Mouse (Mus musculus) liver, embryonic 14.5 days (tissue): Measurements from ENCODE around the gene C130032M10Rik. TPM values are rescaled to one million over a fixed set of nuclear protein-coding genes. Genes with fewer than 3 reads are reported as not detected.
A peak's percentile ranks its signal among the peaks of the same experiment; 100 is the strongest.

Source experiments
- ATAC-seq: fragments of 200-750 bp; cut with Nextera tagmentation; 2 replicates; pipeline ENCODE4 v1.8.0; 2017; ENCODE audit warnings: moderate number of reproducible peaks, mild to moderate bottlenecking, moderate library complexity; ENCODE audit not compliant: insufficient read depth
- DNase-seq, 3 experiments: peaks; one replicate each; pipeline ENCODE4 v3.0.0-alpha.2; 2012 to 2013; ENCODE audit warnings: low read depth in 3 of 3, low spot score in 3 of 3
- H3K27ac ChIP-seq: fragments of 300-500 bp; sonication (generic); 2 replicates; pipeline ENCODE4 v1.5.1; 2014; ENCODE audit warnings: moderate library complexity, mild to moderate bottlenecking, control low read depth, inconsistent platforms
- H3K27me3 ChIP-seq: fragments of 300-500 bp; sonication (generic); 2 replicates; pipeline ENCODE4 v1.6.1; 2014; ENCODE audit warnings: mild to moderate bottlenecking, low read length, moderate library complexity; ENCODE audit not compliant: control insufficient read depth, insufficient read depth
- H3K36me3 ChIP-seq: fragments of 300-500 bp; sonication (generic); replicated peaks from 2 replicates; pipeline ENCODE4 v1.6.1; 2014; ENCODE audit warnings: low read depth; ENCODE audit not compliant: control insufficient read depth, insufficient read depth
- H3K4me1 ChIP-seq, 2 experiments: fragments of 200-500 bp in 1 of 2; fragments of 300-500 bp in 1 of 2; sonication (generic) in 1 of 2; replicated peaks; 2 replicates each; pipeline ENCODE4 v1.6.1; 2012 to 2014; ENCODE audit warnings: antibody characterized with exemption in 1 of 2, inconsistent platforms in 1 of 2, low read length in 1 of 2; ENCODE audit not compliant: control insufficient read depth in 2 of 2, insufficient read depth in 2 of 2
- H3K4me2 ChIP-seq: fragments of 300-500 bp; sonication (generic); 2 replicates; pipeline ENCODE4 v1.6.1; 2014; ENCODE audit warnings: low read depth, mild to moderate bottlenecking, control low read depth, moderate library complexity
- H3K4me3 ChIP-seq, 2 experiments: fragments of 200-500 bp in 1 of 2; fragments of 300-500 bp in 1 of 2; sonication (generic) in 1 of 2; 2 replicates each; pipeline ENCODE4 v1.5.1; 2012 to 2014; ENCODE audit warnings: low read depth in 2 of 2, low read length in 2 of 2, mild to moderate bottlenecking in 2 of 2, control low read depth in 1 of 2, inconsistent platforms in 1 of 2, moderate library complexity in 1 of 2; ENCODE audit not compliant: insufficient read depth in 1 of 2
- H3K9ac ChIP-seq: fragments of 300-500 bp; sonication (generic); replicated peaks from 2 replicates; pipeline ENCODE4 v1.6.1; 2014; ENCODE audit warnings: mild to moderate bottlenecking, control low read depth, moderate library complexity
- H3K9me3 ChIP-seq: fragments of 300-500 bp; sonication (generic); 2 replicates; pipeline ENCODE4 v1.6.1; 2016; ENCODE audit warnings: low read length, mixed read lengths; ENCODE audit not compliant: control insufficient read depth
- CTCF ChIP-seq: IDR thresholded peaks from 2 replicates; pipeline ENCODE4 v1.5.1; 2016; ENCODE audit warnings: antibody characterized with exemption, low read depth, control low read depth
- EP300 ChIP-seq: IDR thresholded peaks from 2 replicates; pipeline ENCODE4 v1.6.1; 2016; ENCODE audit warnings: antibody characterized with exemption, low read depth
- WGBS: fragments of 180-500 bp; shearing (Covaris S2); extraction: QIAGEN DNeasy Blood & Tissue Kit; methylation state at CpG from one replicate; pipeline ENCODE4 v1.1.7; 2014; ENCODE audit not compliant: insufficient replicate concordance; 5-methylcytosine and 5-hydroxymethylcytosine counted together
- polyA plus RNA-seq, 2 experiments: library from polyadenylated mRNA; depleted of rRNA in 1 of 2; stranded (reverse) in 1 of 2; unstranded in 1 of 2; fragments of >200 nt; fragmentation: Nextera tagmentation in 1 of 2; extraction: Ambion mirVana in 1 of 2; gene quantifications; 2 replicates each; pipeline versions ENCODE4 v1.2.1 to v1.2.3; 2012 to 2014

The C130032M10Rik gene
- not detected in 2 replicates for polyA plus RNA-seq (2012; rRNA removed)
- polyA plus RNA-seq (2014; fragmentation: Nextera tagmentation; extraction: Ambion mirVana), result not detected in 2 replicates

DNA sequence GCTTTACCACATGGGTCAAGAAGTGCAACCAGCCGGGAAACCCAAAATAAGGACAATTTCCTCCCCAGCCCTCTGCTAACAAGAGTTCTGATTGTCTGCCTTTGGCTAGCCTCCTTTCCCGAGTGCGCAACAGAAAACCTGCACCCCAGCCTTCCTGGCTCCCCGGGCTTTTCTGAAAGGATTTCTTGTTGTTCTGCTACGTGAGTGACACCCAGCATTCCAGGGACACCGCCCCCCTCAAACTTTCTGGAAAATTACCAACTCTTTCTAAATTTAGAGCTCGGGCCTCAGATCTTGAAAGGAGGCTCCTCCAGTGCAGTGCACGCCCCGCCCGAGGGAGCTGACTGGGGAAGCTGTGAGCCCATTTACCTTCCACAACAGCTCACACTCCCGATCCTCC lies at the start of gene C130032M10Rik:
Gene C130032M10Rik (plus strand): TSS at position 334 of the 400 bp plus-strand sequence.
- no peak within 1 kb of the TSS for H3K4me3 ChIP-seq
- H3K36me3 ChIP-seq, result peaks cover 3% of the 10 kb centered on the region; the same call in 1 of the 2 replicates
- WGBS, result 60% methylated on average over 11 of the region's 11 CpGs
- no peak for DNase-seq
- no peaks in the 10 kb centered on the region for H3K27me3 ChIP-seq
- ATAC-seq, result no peak
- H3K9ac ChIP-seq, result no peak within 1 kb of the TSS
- H3K4me1 ChIP-seq, result no peaks in the 10 kb centered on the region
- H3K4me2 ChIP-seq, result no peak within 1 kb of the TSS
- no peak within 1 kb of the TSS for H3K27ac ChIP-seq
- TF ChIP-seq EP300, result no peak
- peaks cover 2% of the 10 kb centered on the region; the same call in 1 of the 2 replicates for H3K9me3 ChIP-seq

DNA sequence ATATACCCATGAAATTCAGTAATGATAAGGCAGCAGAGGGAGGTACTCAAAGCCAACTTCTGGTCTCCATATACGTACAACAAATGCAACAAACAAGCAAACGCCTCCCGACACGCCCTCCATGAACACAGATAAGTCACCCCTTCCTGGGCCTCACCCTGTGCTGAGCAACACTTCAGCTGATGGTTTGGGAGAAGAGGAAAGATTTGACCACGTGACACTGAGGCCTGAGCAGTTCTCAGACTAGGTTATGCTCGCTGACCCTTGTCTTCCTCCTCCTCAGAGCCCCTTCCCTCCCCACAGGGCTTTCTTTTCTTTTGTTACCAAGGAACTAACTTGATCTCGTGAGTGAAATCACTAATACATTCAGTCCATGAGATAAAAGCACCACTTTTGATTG lies 48.6 kb upstream of the C130032M10Rik start:
- no peaks in the 10 kb centered on the region for H3K27me3 ChIP-seq
- H3K4me1 ChIP-seq, result peaks cover 12 to 24% of the 10 kb centered on the region in 2 experiments
- no peaks in the 10 kb centered on the region for H3K9me3 ChIP-seq
- H3K36me3 ChIP-seq, result no peaks in the 10 kb centered on the region
- WGBS, result 29% methylated on average over 7 of the region's 7 CpGs
- DNase-seq (peak in 1 of 3 experiments; percentile 41), ATAC-seq (peak; percentile 78)
- H3K4me3 ChIP-seq, result no peak overlapping the region
- no peak overlapping the region for H3K27ac ChIP-seq
- TF ChIP-seq EP300 (no peak), CTCF (no peak)
- no peak overlapping the region for H3K9ac ChIP-seq
- peak overlapping the region; percentile 3; the same call in 1 of the 2 replicates for H3K4me2 ChIP-seq

DNA sequence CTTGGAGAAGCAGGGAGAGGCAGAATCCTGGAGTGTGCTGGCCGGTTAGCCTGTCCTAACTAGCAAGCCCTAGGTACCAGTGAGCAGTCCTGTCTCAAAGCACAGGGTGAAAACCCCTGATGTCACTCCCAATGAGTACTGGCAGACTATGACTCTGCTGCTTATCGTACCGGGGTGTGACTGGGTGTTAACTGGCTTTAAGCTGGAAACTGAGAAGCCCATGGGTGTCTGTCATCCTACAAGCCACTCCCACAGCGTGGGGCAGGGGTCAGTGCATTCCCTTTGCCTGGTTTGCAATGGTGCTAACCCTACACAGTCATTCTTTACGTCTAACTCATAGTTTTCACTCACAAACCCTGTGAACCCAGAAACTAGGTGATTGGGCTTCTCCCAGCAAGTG lies 47.3 kb upstream of the C130032M10Rik start:
- ATAC-seq (peak; percentile 68), DNase-seq (peak in 2 of 3 experiments; percentile 17 to 23)
- Histone ChIP-seq H3K27me3 (no peaks in the 10 kb centered on the region), H3K4me3 (no peak overlapping the region), H3K27ac (no peak overlapping the region), H3K36me3 (no peaks in the 10 kb centered on the region), H3K4me2 (no peak overlapping the region), H3K9me3 (no peaks in the 10 kb centered on the region), H3K9ac (no peak overlapping the region), H3K4me1 (peaks cover 12 to 24% of the 10 kb centered on the region in 2 experiments)
- WGBS, result 53% methylated on average over 5 of the region's 5 CpGs
- no peak for TF ChIP-seq CTCF
- TF ChIP-seq EP300, result no peak

DNA sequence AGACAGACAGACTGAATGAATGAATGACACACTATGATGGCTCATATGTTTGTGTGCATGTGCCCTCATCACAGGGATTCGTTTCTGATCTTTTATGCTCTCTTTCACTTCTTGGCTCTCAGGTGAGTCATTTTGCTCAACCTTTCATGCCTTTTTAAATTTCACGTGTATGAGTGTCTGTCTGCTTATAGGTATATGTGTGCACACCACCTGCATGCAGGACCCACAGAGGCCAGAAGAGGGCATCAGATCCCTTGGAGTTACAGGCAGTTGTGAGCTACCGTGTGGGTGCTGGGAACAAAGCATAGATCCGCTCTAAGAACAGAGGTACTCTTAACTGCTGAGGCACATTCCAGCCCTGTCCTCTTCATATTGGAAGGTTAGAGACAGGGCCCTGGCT lies 46.8 kb upstream of the C130032M10Rik start:
- Histone ChIP-seq H3K4me1 (peaks cover 12 to 24% of the 10 kb centered on the region in 2 experiments), H3K27ac (no peak overlapping the region), H3K4me3 (no peak overlapping the region), H3K9ac (no peak overlapping the region), H3K4me2 (no peak overlapping the region), H3K27me3 (no peaks in the 10 kb centered on the region), H3K36me3 (no peaks in the 10 kb centered on the region), H3K9me3 (no peaks in the 10 kb centered on the region)
- 82% methylated on average over 4 of the region's 4 CpGs for WGBS
- TF ChIP-seq CTCF (peak; percentile 44), EP300 (no peak)
- ATAC-seq (no peak), DNase-seq (no peak)

DNA sequence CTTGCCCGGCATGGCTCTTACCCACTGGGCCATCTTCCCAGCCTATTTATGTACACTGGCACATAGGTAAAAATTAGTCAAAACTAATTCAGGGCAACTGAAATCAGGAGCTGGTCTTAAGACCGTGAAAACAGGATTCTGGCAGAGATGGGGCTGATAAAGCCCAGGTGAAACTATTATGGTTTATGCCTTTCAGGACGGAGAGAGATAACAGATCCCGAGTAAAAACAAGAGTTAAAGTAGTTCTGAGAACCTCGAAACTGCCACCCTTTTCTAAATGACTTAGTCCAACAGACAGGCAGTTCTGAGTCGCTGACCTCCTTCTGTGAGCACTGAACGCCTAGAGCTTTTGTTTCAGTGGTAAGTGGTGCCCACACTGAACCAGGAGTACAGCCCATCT lies 43.6 kb upstream of the C130032M10Rik start:
- no peak for TF ChIP-seq CTCF
- TF ChIP-seq EP300, result no peak
- no peaks in the 10 kb centered on the region for H3K9me3 ChIP-seq
- 68% methylated on average over 7 of the region's 7 CpGs for whole genome bisulfite sequencing
- H3K36me3 ChIP-seq, result no peaks in the 10 kb centered on the region
- no peak overlapping the region for H3K4me3 ChIP-seq
- no peak overlapping the region for H3K4me2 ChIP-seq
- peaks cover 7 to 15% of the 10 kb centered on the region in 2 experiments for H3K4me1 ChIP-seq
- H3K9ac ChIP-seq, result no peak overlapping the region
- H3K27ac ChIP-seq, result no peak overlapping the region
- no peak for DNase-seq
- no peak for ATAC-seq
- no peaks in the 10 kb centered on the region for H3K27me3 ChIP-seq
